Mouse (Mus musculus) midbrain, embryonic 15.5 days (tissue): ENCODE results near the gene Cfap74. TPM values are rescaled to one million over a fixed set of nuclear protein-coding genes. Genes with fewer than 3 reads are reported as not detected.
"Not testable (repeated sequence)": the region's sequence is repeated elsewhere in the genome, so short reads cannot be mapped to it uniquely, and the experiment has no call there.

Source experiments
- ATAC-seq: fragments of 200-750 bp; cut with Nextera tagmentation; replicated peaks from 2 replicates; pipeline ENCODE4 v1.8.0; 2017; ENCODE audit warnings: moderate TSS enrichment
- H3K27ac ChIP-seq: fragments of 300-500 bp; sonication (generic); 2 replicates; pipeline ENCODE4 v1.5.1; 2015; ENCODE audit warnings: mild to moderate bottlenecking, inconsistent platforms
- H3K27me3 ChIP-seq: fragments of 300-500 bp; sonication (generic); replicated peaks from 2 replicates; pipeline ENCODE4 v1.6.1; 2015; ENCODE audit warnings: inconsistent platforms
- H3K36me3 ChIP-seq: fragments of 300-500 bp; sonication (generic); replicated peaks from 2 replicates; pipeline ENCODE4 v1.6.1; 2015; ENCODE audit warnings: inconsistent platforms
- H3K4me1 ChIP-seq: fragments of 300-500 bp; sonication (generic); 2 replicates; pipeline ENCODE4 v1.6.1; 2015; ENCODE audit warnings: inconsistent platforms
- H3K4me2 ChIP-seq: fragments of 300-500 bp; sonication (generic); 2 replicates; pipeline ENCODE4 v1.6.1; 2015; ENCODE audit warnings: inconsistent platforms, mild to moderate bottlenecking, moderate library complexity
- H3K4me3 ChIP-seq: fragments of 300-500 bp; sonication (generic); 2 replicates; pipeline ENCODE4 v1.5.1; 2015; ENCODE audit warnings: mild to moderate bottlenecking, inconsistent platforms
- H3K9ac ChIP-seq: fragments of 300-500 bp; sonication (generic); 2 replicates; pipeline ENCODE4 v1.6.1; 2015; ENCODE audit warnings: mild to moderate bottlenecking, inconsistent platforms
- H3K9me3 ChIP-seq: fragments of 300-500 bp; sonication (generic); 2 replicates; pipeline ENCODE4 v1.6.1; 2016; ENCODE audit warnings: inconsistent platforms
- WGBS: fragments of 180-500 bp; shearing (Covaris S2); methylation state at CpG from one replicate; pipeline ENCODE4 v1.1.7; 2015; ENCODE audit warnings: mixed read lengths; 5-methylcytosine and 5-hydroxymethylcytosine counted together
- polyA plus RNA-seq: library from polyadenylated mRNA; unstranded; fragments of >200 nt; fragmentation: Nextera tagmentation; extraction: Ambion mirVana; gene quantifications from 2 replicates; pipeline ENCODE4 v1.2.1, GENCODE M21; 2015

Gene Cfap74
- polyA plus RNA-seq, 1 experiment from 2014 or later, result 4.5 TPM

- WGBS, result 86% methylated on average over 9 of the region's 9 CpGs
These were observed 5.8 kb downstream of the Cfap74 start for GRCm38 (mm10) chr4:155414656-155415235.

GRCm38 (mm10) chr4:155420137-155420536, 11.1 kb downstream of the Cfap74 start:
- no peak for ATAC-seq
- Histone ChIP-seq H3K9ac (no peak overlapping the region), H3K4me3 (no peak overlapping the region), H3K4me1 (no peaks in the 10 kb centered on the region), H3K27ac (no peak overlapping the region), H3K9me3 (no peaks in the 10 kb centered on the region), H3K4me2 (no peak overlapping the region), H3K27me3 (no peaks in the 10 kb centered on the region), H3K36me3 (no peaks in the 10 kb centered on the region)
- 95% methylated on average over 3 of the region's 3 CpGs for WGBS

More at GRCm38 (mm10) chr4:155414656-155415235, 5.8 kb downstream of the Cfap74 start:
- Histone ChIP-seq H3K9ac (no peak overlapping the region), H3K4me2 (no peak overlapping the region), H3K4me1 (peaks cover under 1% of the 10 kb centered on the region; the same call in 1 of the 2 replicates), H3K27ac (no peak overlapping the region), H3K36me3 (no peaks in the 10 kb centered on the region), H3K27me3 (no peaks in the 10 kb centered on the region), H3K9me3 (no peaks in the 10 kb centered on the region), H3K4me3 (no peak overlapping the region)
- no peak for ATAC-seq

DNA sequence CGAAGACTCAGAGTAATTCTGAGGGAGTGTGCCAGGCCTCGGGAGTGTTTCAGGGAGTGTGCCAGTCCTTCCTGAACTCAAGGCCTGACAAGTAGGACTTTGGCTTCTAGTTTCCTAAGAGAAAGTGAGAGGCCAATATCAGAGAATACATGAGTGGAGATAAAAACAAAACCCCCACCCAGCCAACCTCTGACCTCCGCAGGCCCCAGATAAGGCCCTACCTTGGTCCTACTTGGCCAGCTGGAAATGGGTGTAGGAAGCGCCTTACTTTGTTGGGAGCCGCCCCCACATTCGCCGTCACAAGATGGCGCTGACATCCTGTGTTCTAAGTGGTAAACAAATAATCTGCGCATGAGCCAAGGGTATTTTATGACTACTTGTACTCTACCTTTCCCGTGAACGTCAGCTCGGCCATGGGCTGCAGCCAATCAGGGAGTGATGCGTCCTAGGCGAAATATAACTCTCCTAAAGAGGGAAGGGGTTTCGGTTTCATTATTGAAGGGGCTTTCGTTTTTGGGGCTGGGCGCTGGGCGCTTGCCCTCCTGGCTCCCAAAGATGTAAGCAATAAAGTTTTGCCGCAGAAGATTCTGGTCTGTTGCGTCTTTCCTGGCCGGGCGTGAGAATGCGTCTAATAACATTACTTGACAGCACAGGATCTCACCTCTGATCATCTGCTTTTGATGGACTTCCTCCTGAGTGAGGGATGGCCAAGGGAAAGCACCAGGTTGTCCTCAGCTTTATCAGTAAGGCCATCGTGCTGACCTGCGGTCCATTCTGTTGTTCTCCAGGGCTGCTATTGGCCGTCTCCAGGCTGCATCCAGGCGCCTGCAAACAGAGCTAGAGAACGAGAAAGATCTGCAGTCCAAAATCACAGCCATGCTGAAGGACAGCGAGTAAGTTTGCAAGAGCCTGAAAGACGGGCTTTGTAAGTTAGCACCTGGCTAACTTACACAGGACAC, 12.7 kb downstream of the Cfap74 start:
- 91% methylated on average over 23 of the region's 30 CpGs for WGBS
- not testable (repeated sequence) for ATAC-seq, H3K36me3 ChIP-seq, H3K4me1 ChIP-seq, H3K4me3 ChIP-seq, H3K27ac ChIP-seq, H3K9ac ChIP-seq, H3K27me3 ChIP-seq, H3K4me2 ChIP-seq, H3K9me3 ChIP-seq

GRCm38 (mm10) chr4:155423988-155424387, 15.0 kb downstream of the Cfap74 start:
- Histone ChIP-seq H3K4me3 (no peak overlapping the region), H3K9ac (no peak overlapping the region), H3K27me3 (no peaks in the 10 kb centered on the region), H3K9me3 (no peaks in the 10 kb centered on the region), H3K36me3 (no peaks in the 10 kb centered on the region), H3K4me1 (no peaks in the 10 kb centered on the region), H3K4me2 (no peak overlapping the region), H3K27ac (no peak overlapping the region)
- no peak for ATAC-seq
- WGBS, result 85% methylated on average over 5 of the region's 5 CpGs

DNA sequence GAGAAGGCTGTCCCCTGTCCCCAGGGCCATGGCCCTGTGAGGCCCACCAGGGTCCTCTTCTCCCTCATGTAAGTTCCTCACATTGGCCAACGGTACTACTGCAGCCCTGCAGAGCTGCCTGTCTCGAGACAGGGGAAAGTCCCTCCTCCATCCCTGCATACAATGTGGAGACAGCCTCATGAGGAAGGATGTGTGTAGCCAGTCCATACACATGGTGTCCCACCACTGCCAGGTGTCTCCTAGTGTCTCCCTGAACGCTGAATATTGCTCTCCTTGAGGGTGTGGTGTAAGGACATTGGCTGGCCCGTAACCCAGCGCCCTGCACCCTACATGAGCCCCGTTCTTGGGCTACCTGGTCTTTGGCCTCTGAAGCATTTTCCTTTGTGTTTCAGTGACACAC, 17.3 kb downstream of the Cfap74 start:
- Histone ChIP-seq H3K36me3 (no peaks in the 10 kb centered on the region), H3K27ac (no peak overlapping the region), H3K4me3 (no peak overlapping the region), H3K4me1 (no peaks in the 10 kb centered on the region), H3K27me3 (no peaks in the 10 kb centered on the region), H3K9me3 (no peaks in the 10 kb centered on the region), H3K9ac (no peak overlapping the region), H3K4me2 (no peak overlapping the region)
- 83% methylated on average over 6 of the region's 6 CpGs for WGBS
- no peak for ATAC-seq

- Histone ChIP-seq H3K27me3 (no peaks in the 10 kb centered on the region), H3K9me3 (no peaks in the 10 kb centered on the region), H3K4me3 (no peak overlapping the region), H3K27ac (no peak overlapping the region), H3K36me3 (no peaks in the 10 kb centered on the region), H3K4me1 (no peaks in the 10 kb centered on the region), H3K4me2 (no peak overlapping the region), H3K9ac (no peak overlapping the region)
- no peak for ATAC-seq
These were observed 19.5 kb downstream of the Cfap74 start for GRCm38 (mm10) chr4:155428442-155428841.

- no peak overlapping the region for H3K9ac ChIP-seq
- no peak overlapping the region for H3K4me2 ChIP-seq
- no peak overlapping the region for H3K4me3 ChIP-seq
- H3K9me3 ChIP-seq, result no peaks in the 10 kb centered on the region
- 84% methylated on average over 3 of the region's 3 CpGs for WGBS
- no peaks in the 10 kb centered on the region for H3K4me1 ChIP-seq
- no peaks in the 10 kb centered on the region for H3K27me3 ChIP-seq
- H3K27ac ChIP-seq, result no peak overlapping the region
- ATAC-seq, result no peak
- H3K36me3 ChIP-seq, result no peaks in the 10 kb centered on the region
These were observed 20.2 kb downstream of the Cfap74 start for GRCm38 (mm10) chr4:155429202-155429601.

GRCm38 (mm10) chr4:155432358-155432757, 23.4 kb downstream of the Cfap74 start:
- 91% methylated on average over 6 of the region's 6 CpGs for WGBS
- Histone ChIP-seq H3K9ac (no peak overlapping the region), H3K4me1 (no peaks in the 10 kb centered on the region), H3K36me3 (no peaks in the 10 kb centered on the region), H3K27ac (no peak overlapping the region), H3K9me3 (no peaks in the 10 kb centered on the region), H3K4me3 (no peak overlapping the region), H3K27me3 (no peaks in the 10 kb centered on the region), H3K4me2 (no peak overlapping the region)
- no peak for ATAC-seq

DNA sequence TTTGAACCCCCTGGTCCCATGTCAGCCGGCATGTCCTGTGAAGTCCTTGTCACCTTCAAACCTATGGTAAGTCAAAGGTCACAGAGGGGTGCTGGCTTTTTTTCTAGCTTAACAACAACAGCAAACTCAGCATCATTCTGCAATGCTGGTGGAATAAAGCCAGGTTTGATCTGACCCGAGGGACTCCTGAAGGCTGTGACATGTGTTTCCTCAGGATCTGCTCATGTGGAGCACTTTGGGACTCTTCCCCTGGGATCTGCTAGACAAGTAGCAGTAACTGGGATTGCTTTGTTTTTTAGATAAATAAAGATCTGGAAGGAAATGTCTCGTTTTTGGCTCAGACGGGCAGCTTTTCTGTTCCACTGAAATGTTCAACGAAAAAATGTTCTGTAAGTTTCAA, 25.0 kb downstream of the Cfap74 start:
- Histone ChIP-seq H3K4me1 (no peaks in the 10 kb centered on the region), H3K36me3 (no peaks in the 10 kb centered on the region), H3K9ac (no peak overlapping the region), H3K27me3 (no peaks in the 10 kb centered on the region), H3K9me3 (no peaks in the 10 kb centered on the region), H3K4me3 (no peak overlapping the region), H3K27ac (no peak overlapping the region), H3K4me2 (no peak overlapping the region)
- no peak for ATAC-seq
- WGBS, result 81% methylated on average over 5 of the region's 5 CpGs

- Histone ChIP-seq H3K9me3 (no peaks in the 10 kb centered on the region), H3K27me3 (no peaks in the 10 kb centered on the region), H3K4me3 (no peak overlapping the region), H3K9ac (no peak overlapping the region), H3K27ac (no peak overlapping the region), H3K4me1 (no peaks in the 10 kb centered on the region), H3K4me2 (no peak overlapping the region), H3K36me3 (no peaks in the 10 kb centered on the region)
- no peak for ATAC-seq
- WGBS, result 74% methylated on average over 3 of the region's 3 CpGs
These were observed 33.8 kb downstream of the Cfap74 start for GRCm38 (mm10) chr4:155442808-155443207.

DNA sequence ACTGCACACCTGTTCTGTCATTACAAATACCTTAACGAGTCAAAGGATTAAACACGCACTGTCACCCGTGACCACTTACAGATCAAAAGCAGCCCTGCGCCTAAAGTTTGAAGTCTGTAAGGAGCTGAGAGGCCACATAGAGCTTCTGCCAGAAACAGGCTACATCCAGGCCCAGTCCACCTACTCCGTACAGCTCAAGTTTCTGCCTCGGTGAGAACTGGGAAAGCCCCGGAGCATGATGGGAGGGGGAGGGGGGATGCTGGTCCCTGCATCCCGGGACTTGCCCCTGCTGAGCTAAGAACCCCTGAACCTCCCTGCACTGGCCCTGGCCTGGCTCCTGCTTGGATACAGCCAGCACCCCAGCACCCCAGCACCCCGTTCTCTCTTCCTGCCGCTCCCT, 42.6 kb downstream of the Cfap74 start:
- ATAC-seq, result no peak
- H3K9ac ChIP-seq, result no peak overlapping the region
- no peak overlapping the region for H3K27ac ChIP-seq

GRCm38 (mm10) chr4:155458575-155458974, 49.6 kb downstream of the Cfap74 start:
- no peaks in the 10 kb centered on the region for H3K27me3 ChIP-seq
- WGBS, result 86% methylated on average over 5 of the region's 5 CpGs

More for the DNA sequence above, 42.6 kb downstream of the Cfap74 start:
- WGBS, result 30% methylated on average over 10 of the region's 10 CpGs
- no peaks in the 10 kb centered on the region for H3K36me3 ChIP-seq
- no peaks in the 10 kb centered on the region for H3K4me1 ChIP-seq
- no peaks in the 10 kb centered on the region for H3K9me3 ChIP-seq
- H3K27me3 ChIP-seq, result no peaks in the 10 kb centered on the region
- H3K4me3 ChIP-seq, result no peak overlapping the region
- H3K4me2 ChIP-seq, result no peak overlapping the region

GRCm38 (mm10) chr4:155463050-155463449, 54.1 kb downstream of the Cfap74 start:
- ATAC-seq, result no peak
- Histone ChIP-seq H3K4me3 (no peak overlapping the region), H3K4me2 (no peak overlapping the region), H3K27me3 (no peaks in the 10 kb centered on the region), H3K4me1 (no peaks in the 10 kb centered on the region), H3K9me3 (no peaks in the 10 kb centered on the region), H3K9ac (no peak overlapping the region), H3K36me3 (no peaks in the 10 kb centered on the region), H3K27ac (no peak overlapping the region)
- 82% methylated on average over 13 of the region's 13 CpGs for WGBS

More at GRCm38 (mm10) chr4:155458575-155458974, 49.6 kb downstream of the Cfap74 start:
- no peaks in the 10 kb centered on the region for H3K4me1 ChIP-seq
- no peak overlapping the region for H3K27ac ChIP-seq
- H3K9ac ChIP-seq, result no peak overlapping the region
- H3K36me3 ChIP-seq, result no peaks in the 10 kb centered on the region
- ATAC-seq, result no peak
- no peak overlapping the region for H3K4me3 ChIP-seq
- H3K9me3 ChIP-seq, result no peaks in the 10 kb centered on the region
- H3K4me2 ChIP-seq, result no peak overlapping the region
